Mouse (Mus musculus) midbrain, embryonic 12.5 days (tissue): ENCODE data around the gene Alcam. TPM values are rescaled to one million over a fixed set of nuclear protein-coding genes. Genes with fewer than 3 reads are reported as not detected.

Experiments used
- ATAC-seq: fragments of 200-750 bp; cut with Nextera tagmentation; 2 replicates; pipeline ENCODE4 v1.8.0; 2017; ENCODE audit warnings: low read depth, moderate TSS enrichment, moderate library complexity; ENCODE audit not compliant: low FRiP score
- H3K27ac ChIP-seq: fragments of 300-500 bp; sonication (generic); replicated peaks from 2 replicates; pipeline ENCODE4 v1.5.1; 2016; ENCODE audit warnings: mild to moderate bottlenecking
- H3K27me3 ChIP-seq: fragments of 300-500 bp; sonication (generic); 2 replicates; pipeline ENCODE4 v1.6.1; 2016; ENCODE audit warnings: mild to moderate bottlenecking
- H3K36me3 ChIP-seq: fragments of 300-500 bp; sonication (generic); 2 replicates; pipeline ENCODE4 v1.6.1; 2016
- H3K4me1 ChIP-seq: fragments of 300-500 bp; sonication (generic); 2 replicates; pipeline ENCODE4 v1.6.1; 2016
- H3K4me2 ChIP-seq: fragments of 300-500 bp; sonication (generic); replicated peaks from 2 replicates; pipeline ENCODE4 v1.6.1; 2016; ENCODE audit warnings: mild to moderate bottlenecking, moderate library complexity
- H3K4me3 ChIP-seq: fragments of 300-500 bp; sonication (generic); 2 replicates; pipeline ENCODE4 v1.5.1; 2016; ENCODE audit warnings: mild to moderate bottlenecking
- H3K9ac ChIP-seq: fragments of 300-500 bp; sonication (generic); replicated peaks from 2 replicates; pipeline ENCODE4 v1.6.1; 2016; ENCODE audit warnings: mild to moderate bottlenecking, moderate library complexity
- H3K9me3 ChIP-seq: fragments of 300-500 bp; sonication (generic); 2 replicates; pipeline ENCODE4 v1.6.1; 2016; ENCODE audit warnings: mild to moderate bottlenecking
- WGBS: fragments of 180-500 bp; shearing (Covaris S2); methylation state at CpG from one replicate; pipeline ENCODE4 v1.1.7; 2016; 5-methylcytosine and 5-hydroxymethylcytosine counted together
- polyA plus RNA-seq: library from polyadenylated mRNA; unstranded; fragments of >200 nt; fragmentation: Nextera tagmentation; extraction: Ambion mirVana; gene quantifications from 2 replicates; pipeline ENCODE4 v1.2.1, GENCODE M21; 2016

The Alcam gene
- polyA plus RNA-seq, 1 experiment from 2014 or later, result 37.7 TPM

- Histone ChIP-seq H3K36me3 (no peaks in the 10 kb centered on the region), H3K9ac (no peak overlapping the region), H3K27ac (no peak overlapping the region), H3K4me2 (no peak overlapping the region), H3K4me1 (no peaks in the 10 kb centered on the region; the same call in 1 of the 2 replicates), H3K9me3 (no peaks in the 10 kb centered on the region), H3K4me3 (no peak overlapping the region), H3K27me3 (no peaks in the 10 kb centered on the region)
- ATAC-seq, result no peak
These were observed 158.3 kb downstream of the Alcam start for GRCm38 (mm10) chr16:52295535-52295934.

DNA sequence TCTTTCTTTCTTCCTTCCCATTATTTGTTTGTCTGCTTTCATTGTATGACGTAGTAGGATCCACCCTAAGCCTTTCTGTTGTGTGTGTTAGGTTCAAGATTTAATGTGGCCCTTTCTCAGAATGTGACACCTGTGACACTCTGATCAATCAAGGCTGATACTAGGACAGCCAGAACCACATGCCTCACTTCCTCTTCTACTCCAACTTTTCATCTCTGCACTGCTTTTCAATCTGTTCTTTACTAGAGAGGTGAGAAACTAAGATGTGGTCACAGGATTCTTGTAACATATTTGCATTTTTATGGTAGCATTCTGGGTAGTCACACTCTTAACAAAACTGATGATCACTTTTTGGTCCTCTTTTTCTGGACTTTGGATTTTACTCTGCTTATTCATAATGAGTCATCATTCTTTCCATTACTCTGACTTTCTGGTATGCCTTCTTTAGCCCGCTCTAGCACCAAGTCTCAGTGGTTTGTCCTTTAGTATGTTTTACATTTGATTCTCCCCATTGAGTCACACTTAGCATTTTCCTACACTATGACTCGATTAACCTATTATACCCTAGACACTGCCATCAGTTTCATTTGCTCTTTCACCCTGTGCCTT is 161.3 kb downstream of the Alcam start:
- Histone ChIP-seq H3K4me2 (no peak overlapping the region), H3K9ac (no peak overlapping the region), H3K4me1 (no peaks in the 10 kb centered on the region; the same call in 1 of the 2 replicates), H3K4me3 (no peak overlapping the region), H3K36me3 (no peaks in the 10 kb centered on the region), H3K27me3 (no peaks in the 10 kb centered on the region), H3K9me3 (no peaks in the 10 kb centered on the region), H3K27ac (no peak overlapping the region)
- ATAC-seq, result no peak
- WGBS, result 78% methylated on average over 3 of the region's 3 CpGs

DNA sequence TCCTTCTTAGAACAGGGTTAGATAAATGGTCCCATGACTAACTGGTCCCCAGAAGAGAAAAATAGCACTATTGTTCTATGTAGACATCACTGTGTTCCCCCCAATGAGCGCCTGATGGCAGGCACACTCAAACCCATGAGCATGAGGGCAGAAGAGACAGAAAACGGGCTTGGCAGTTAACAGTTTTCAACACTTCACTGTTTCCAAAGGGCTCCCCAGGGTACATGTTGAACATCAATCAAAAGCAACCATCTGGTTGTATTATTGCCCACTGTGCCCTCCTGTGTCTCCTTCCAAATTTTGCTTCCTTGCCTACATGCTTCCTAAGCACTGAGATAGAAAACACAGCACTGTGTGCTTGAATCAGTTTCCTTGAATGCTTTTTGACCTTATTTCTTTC is 173.7 kb downstream of the Alcam start:
- Histone ChIP-seq H3K4me2 (no peak overlapping the region), H3K4me3 (no peak overlapping the region), H3K9ac (no peak overlapping the region), H3K27me3 (no peaks in the 10 kb centered on the region), H3K9me3 (no peaks in the 10 kb centered on the region), H3K4me1 (no peaks in the 10 kb centered on the region), H3K36me3 (no peaks in the 10 kb centered on the region), H3K27ac (no peak overlapping the region)
- WGBS, result 92% methylated on average over 2 of the region's 2 CpGs
- no peak for ATAC-seq

- 93% methylated on average over 4 of the region's 4 CpGs for WGBS
- H3K27me3 ChIP-seq, result no peaks in the 10 kb centered on the region
These were observed 188.8 kb downstream of the Alcam start for GRCm38 (mm10) chr16:52265066-52265465.

DNA sequence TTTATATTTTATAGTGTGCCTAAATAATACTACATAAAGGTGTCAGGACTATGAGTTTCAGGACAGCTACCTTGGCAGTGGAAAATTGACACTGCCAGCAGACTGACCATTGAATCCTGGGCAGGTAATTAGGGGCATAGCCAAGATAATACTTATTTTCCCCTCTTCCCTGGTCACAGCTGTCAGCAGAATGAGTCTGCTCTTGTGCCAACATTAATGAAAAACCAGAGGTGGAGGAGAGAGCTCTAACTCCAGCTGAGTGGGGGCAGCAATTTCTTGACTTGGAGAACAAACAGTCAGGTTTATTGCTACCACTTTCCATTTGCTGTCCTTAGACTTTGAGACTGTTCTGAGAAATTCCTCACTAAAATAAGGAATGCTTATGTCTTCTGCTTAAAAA is 190.1 kb downstream of the Alcam start:
- Histone ChIP-seq H3K27me3 (no peaks in the 10 kb centered on the region), H3K4me2 (no peak overlapping the region), H3K36me3 (no peaks in the 10 kb centered on the region), H3K27ac (no peak overlapping the region), H3K4me3 (no peak overlapping the region), H3K9me3 (no peaks in the 10 kb centered on the region), H3K9ac (no peak overlapping the region), H3K4me1 (no peaks in the 10 kb centered on the region)
- ATAC-seq, result no peak

More at GRCm38 (mm10) chr16:52265066-52265465, 188.8 kb downstream of the Alcam start:
- Histone ChIP-seq H3K9ac (no peak overlapping the region), H3K4me1 (no peaks in the 10 kb centered on the region), H3K27ac (no peak overlapping the region), H3K36me3 (no peaks in the 10 kb centered on the region), H3K4me2 (no peak overlapping the region), H3K9me3 (no peaks in the 10 kb centered on the region), H3K4me3 (no peak overlapping the region)
- no peak for ATAC-seq

GRCm38 (mm10) chr16:52262582-52262981 is 191.3 kb downstream of the Alcam start:
- no peak overlapping the region for H3K4me3 ChIP-seq
- no peaks in the 10 kb centered on the region for H3K9me3 ChIP-seq
- H3K4me2 ChIP-seq, result no peak overlapping the region
- no peaks in the 10 kb centered on the region for H3K27me3 ChIP-seq
- H3K27ac ChIP-seq, result no peak overlapping the region
- no peaks in the 10 kb centered on the region for H3K36me3 ChIP-seq
- 26% methylated on average over 1 of the region's 1 CpGs for WGBS
- no peaks in the 10 kb centered on the region for H3K4me1 ChIP-seq
- ATAC-seq, result no peak
- no peak overlapping the region for H3K9ac ChIP-seq

GRCm38 (mm10) chr16:52261755-52262154 is 192.1 kb downstream of the Alcam start:
- 97% methylated on average over 1 of the region's 1 CpGs for WGBS
- H3K27me3 ChIP-seq, result no peaks in the 10 kb centered on the region
- ATAC-seq, result no peak

DNA sequence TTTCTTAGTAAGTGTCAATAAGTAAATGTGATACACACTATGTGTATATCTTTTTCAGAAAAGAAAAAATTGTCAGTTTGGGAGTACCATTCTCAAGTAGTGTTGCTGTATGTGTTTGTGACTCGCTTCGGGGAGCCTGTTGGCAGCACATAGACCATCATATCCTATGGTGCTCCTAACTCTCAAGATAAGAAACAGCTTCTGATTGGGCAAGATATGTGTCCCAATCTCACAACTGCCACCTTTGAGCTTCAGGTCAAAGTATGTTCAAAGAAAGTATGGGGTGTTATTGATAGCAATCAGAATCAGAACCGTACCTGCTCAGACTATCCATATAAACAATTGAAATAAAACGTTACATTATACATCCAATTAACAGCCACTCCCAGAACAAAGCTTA is 202.9 kb downstream of the Alcam start:
- Histone ChIP-seq H3K36me3 (no peaks in the 10 kb centered on the region), H3K9me3 (no peaks in the 10 kb centered on the region), H3K4me2 (no peak overlapping the region), H3K27ac (no peak overlapping the region), H3K9ac (no peak overlapping the region), H3K27me3 (no peaks in the 10 kb centered on the region), H3K4me1 (no peaks in the 10 kb centered on the region), H3K4me3 (no peak overlapping the region)
- ATAC-seq, result no peak
- WGBS, result 91% methylated on average over 4 of the region's 4 CpGs

More at GRCm38 (mm10) chr16:52261755-52262154, 192.1 kb downstream of the Alcam start:
- H3K4me1 ChIP-seq, result no peaks in the 10 kb centered on the region
- H3K9ac ChIP-seq, result no peak overlapping the region
- H3K27ac ChIP-seq, result no peak overlapping the region
- no peaks in the 10 kb centered on the region for H3K36me3 ChIP-seq
- no peaks in the 10 kb centered on the region for H3K9me3 ChIP-seq
- H3K4me2 ChIP-seq, result no peak overlapping the region
- no peak overlapping the region for H3K4me3 ChIP-seq

GRCm38 (mm10) chr16:52250196-52250595 is 203.7 kb downstream of the Alcam start:
- H3K36me3 ChIP-seq, result no peaks in the 10 kb centered on the region
- H3K4me1 ChIP-seq, result no peaks in the 10 kb centered on the region
- H3K4me2 ChIP-seq, result no peak overlapping the region
- H3K4me3 ChIP-seq, result no peak overlapping the region
- no peaks in the 10 kb centered on the region for H3K9me3 ChIP-seq
- WGBS, result 95% methylated on average over 4 of the region's 4 CpGs
- ATAC-seq, result no peak
- no peak overlapping the region for H3K9ac ChIP-seq
- H3K27me3 ChIP-seq, result no peaks in the 10 kb centered on the region
- H3K27ac ChIP-seq, result no peak overlapping the region

DNA sequence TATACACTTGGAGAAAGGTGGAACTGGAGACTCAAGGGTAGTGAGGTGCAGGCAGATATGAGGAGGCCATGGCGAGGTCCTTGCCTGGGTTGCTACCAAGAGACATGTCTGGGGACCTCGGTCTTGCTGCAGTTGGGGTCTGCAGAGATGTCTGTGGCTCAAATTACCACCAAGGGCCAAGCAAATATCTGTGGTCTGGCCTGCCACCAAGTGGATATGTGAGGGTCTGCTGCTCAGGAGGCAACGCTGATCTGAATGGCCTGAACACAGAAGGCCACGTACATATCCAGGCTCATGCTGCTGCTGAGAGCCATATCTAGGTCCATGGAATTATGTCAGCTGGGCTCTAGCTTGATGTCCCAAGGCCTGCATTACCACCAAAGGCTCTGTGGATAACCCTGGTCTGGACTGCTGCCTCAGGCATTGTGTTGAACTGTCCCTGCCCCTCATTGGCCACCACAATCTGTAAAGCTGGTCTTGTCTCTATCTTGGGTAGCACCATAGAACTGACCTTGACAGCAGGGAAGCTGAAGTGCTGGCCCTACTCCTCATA is 210.4 kb downstream of the Alcam start:
- H3K27me3 ChIP-seq, result no peaks in the 10 kb centered on the region
- ATAC-seq, result peak; percentile 38; the same call in 1 of the 2 replicates
- 86% methylated on average over 4 of the region's 4 CpGs for WGBS

DNA sequence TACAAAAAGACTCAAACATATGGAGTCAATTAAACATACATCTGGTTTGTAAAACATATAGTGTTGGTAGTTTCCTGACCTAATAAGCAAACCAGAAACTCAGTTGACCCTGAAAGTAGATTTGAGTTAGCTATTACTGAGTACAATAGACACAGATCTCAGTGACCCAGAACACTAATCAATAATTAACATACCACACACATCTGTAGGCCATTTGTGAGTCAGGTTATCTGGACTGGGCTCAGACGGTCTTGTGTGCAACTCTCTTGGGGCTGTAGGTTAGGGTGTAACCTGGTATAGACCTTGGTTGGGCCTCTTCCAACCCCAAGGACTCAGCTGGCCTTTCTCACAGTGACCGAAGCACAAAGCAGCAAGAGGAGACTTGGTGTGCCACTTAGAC is 211.7 kb downstream of the Alcam start:
- Histone ChIP-seq H3K9ac (no peak overlapping the region), H3K4me3 (no peak overlapping the region), H3K27ac (no peak overlapping the region), H3K4me2 (no peak overlapping the region), H3K4me1 (no peaks in the 10 kb centered on the region), H3K9me3 (no peaks in the 10 kb centered on the region), H3K27me3 (no peaks in the 10 kb centered on the region), H3K36me3 (no peaks in the 10 kb centered on the region)
- ATAC-seq, result no peak
- 89% methylated on average over 2 of the region's 2 CpGs for WGBS

More for the DNA sequence above, 210.4 kb downstream of the Alcam start:
- no peak overlapping the region for H3K9ac ChIP-seq
- H3K4me1 ChIP-seq, result no peaks in the 10 kb centered on the region
- no peaks in the 10 kb centered on the region for H3K9me3 ChIP-seq
- no peaks in the 10 kb centered on the region for H3K36me3 ChIP-seq
- H3K4me3 ChIP-seq, result no peak overlapping the region
- no peak overlapping the region for H3K4me2 ChIP-seq
- H3K27ac ChIP-seq, result no peak overlapping the region

DNA sequence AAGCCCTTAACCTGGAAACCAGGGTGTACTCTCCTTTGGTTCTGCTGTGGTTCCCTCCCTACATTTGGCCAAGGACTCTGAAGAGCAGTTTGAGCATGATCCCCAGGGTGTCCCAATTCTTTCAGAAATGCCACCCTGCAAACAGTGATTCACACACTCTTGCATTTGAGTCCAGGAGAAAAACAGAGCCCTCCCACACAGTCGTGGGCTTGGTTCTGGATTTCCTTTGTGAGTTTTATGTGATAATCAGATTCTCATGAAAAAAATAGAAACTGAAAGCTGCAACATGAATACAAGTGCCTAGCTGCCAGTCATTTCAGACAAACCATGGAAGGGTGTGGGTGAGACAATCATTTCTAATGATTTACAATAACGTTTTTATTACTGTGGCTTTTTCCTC is 223.9 kb downstream of the Alcam start:
- no peak for ATAC-seq
- H3K36me3 ChIP-seq, result no peaks in the 10 kb centered on the region
- H3K4me3 ChIP-seq, result no peak overlapping the region
- H3K9ac ChIP-seq, result no peak overlapping the region
- no peaks in the 10 kb centered on the region for H3K9me3 ChIP-seq
- H3K4me2 ChIP-seq, result no peak overlapping the region
- WGBS, result 61% methylated on average over 2 of the region's 2 CpGs
- H3K4me1 ChIP-seq, result no peaks in the 10 kb centered on the region
- no peaks in the 10 kb centered on the region for H3K27me3 ChIP-seq
- no peak overlapping the region for H3K27ac ChIP-seq

GRCm38 (mm10) chr16:52229446-52229845 is 224.4 kb downstream of the Alcam start:
- Histone ChIP-seq H3K4me2 (no peak overlapping the region), H3K27ac (no peak overlapping the region), H3K9ac (no peak overlapping the region), H3K4me3 (no peak overlapping the region), H3K27me3 (no peaks in the 10 kb centered on the region), H3K36me3 (no peaks in the 10 kb centered on the region), H3K4me1 (no peaks in the 10 kb centered on the region), H3K9me3 (no peaks in the 10 kb centered on the region)
- ATAC-seq, result no peak
- WGBS, result 70% methylated on average over 7 of the region's 7 CpGs
